In the genomic region with DNA sequence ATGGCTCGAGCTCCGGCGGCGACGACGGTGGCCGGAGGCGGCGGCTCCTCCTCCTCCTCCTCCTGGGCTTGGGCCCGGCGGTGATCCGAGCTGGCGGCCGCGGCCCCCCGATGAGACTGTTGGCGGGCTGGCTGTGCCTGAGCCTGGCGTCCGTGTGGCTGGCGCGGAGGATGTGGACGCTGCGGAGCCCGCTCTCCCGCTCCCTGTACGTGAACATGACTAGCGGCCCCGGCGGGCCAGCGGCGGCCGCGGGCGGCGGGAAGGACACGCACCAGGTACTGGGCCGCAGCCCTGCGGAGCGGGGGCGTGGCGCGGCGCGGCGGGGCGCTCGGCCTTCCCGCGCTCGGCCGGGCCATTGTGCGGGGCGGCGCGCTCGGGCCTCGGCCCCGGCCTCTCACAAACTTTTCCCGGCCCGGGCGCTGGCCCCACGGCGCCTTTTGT, we compare ENCODE assay signal across 9 mouse cellular contexts. TPM values are rescaled to one million over a fixed set of nuclear protein-coding genes. Genes with fewer than 3 reads are reported as not detected.
DNase-seq lines count a peak whose midpoint lies in the region; ATAC-seq and TF ChIP-seq lines count a peak whose summit lies in the region.
"Had no signal": no experiment of that assay in that cellular context is flagged by ENCODE, and none has a peak within 500 bp of the region (broad histone marks: within the 10 kb centered on the region; RNA-seq: fewer than 3 reads in every experiment).

No protein-coding gene starts in this region.

- H3K36me3 ChIP-seq in spleen, adult 2 months (ENCODE audit: control insufficient read depth, insufficient read depth, low read length), result no peaks in the 10 kb centered on the region
- H3K36me3 ChIP-seq in forebrain, embryonic 11.5 days (ENCODE audit: control insufficient read depth, insufficient read depth, low read length), result no peaks in the 10 kb centered on the region
- H3K36me3 ChIP-seq in midbrain, embryonic 14.5 days (ENCODE audit: control insufficient read depth, insufficient read depth, low read length), result no peaks in the 10 kb centered on the region

- peak; percentile 81 for ATAC-seq in forebrain, embryonic 11.5 days (replicated peaks; ENCODE audit: low FRiP score)
- peak; percentile 80 for ATAC-seq in midbrain, embryonic 14.5 days (ENCODE audit: low FRiP score, low TSS enrichment)

- 1% methylated on average over 43 of the region's 63 CpGs for WGBS in spleen, adult 2 months
- under 1% methylated on average over 54 of the region's 63 CpGs for WGBS in forebrain, embryonic 11.5 days
- under 1% methylated on average over 47 of the region's 63 CpGs for WGBS in midbrain, embryonic 14.5 days

- no peak for TF ChIP-seq CTCF in gastrocnemius, adult 2 months (IDR thresholded peaks at IDR 0.05)
- TF ChIP-seq CTCF in spleen, adult 2 months (IDR thresholded peaks at IDR 0.05; ENCODE audit: extremely low read depth, insufficient read depth, insufficient read length, insufficient replicate concordance), result no peak

- peak overlapping the region; percentile 81 for H3K4me2 ChIP-seq in forebrain, embryonic 11.5 days (ENCODE audit: low read depth, low read length, severe bottlenecking)
- peak overlapping the region; percentile 76 for H3K4me2 ChIP-seq in midbrain, embryonic 14.5 days (ENCODE audit: low read length)

- peak overlapping the region; percentile 99 for H3K9ac ChIP-seq in forebrain, embryonic 11.5 days (ENCODE audit: low read length)
- H3K9ac ChIP-seq in midbrain, embryonic 14.5 days (replicated peaks; ENCODE audit: low read length), result peak overlapping the region; percentile 98

- TF ChIP-seq POLR2A in spleen, adult 2 months (IDR thresholded peaks at IDR 0.05; ENCODE audit: low read depth, low read length), result no peak

- DNase-seq in gastrocnemius, adult 2 months, result no peak
- no peak for DNase-seq in gastrocnemius, adult 8-10 months (ENCODE audit: low spot score in 2 of 2)
- DNase-seq in spleen, adult 2 months (ENCODE audit: low read depth in 1 of 2, low spot score in 2 of 2), result no peak
- DNase-seq in spleen, adult 18-20 months, result no peak
- no peak for DNase-seq in forebrain, embryonic 11.5 days (ENCODE audit: low spot score)
- DNase-seq in kidney, postnatal 36 days, result peak; percentile 29 to 72
- DNase-seq in midbrain, embryonic 14.5 days, result no peak
- DNase-seq in yolk sac, embryonic 10.5 days (ENCODE audit: low spot score), result no peak

- H3K4me3 ChIP-seq in gastrocnemius, adult 2 months, result peak overlapping the region; percentile 99
- H3K4me3 ChIP-seq in spleen, adult 2 months (ENCODE audit: extremely low read depth, insufficient read depth, insufficient read length), result peak overlapping the region; percentile 91
- peak overlapping the region; percentile 96 for H3K4me3 ChIP-seq in forebrain, embryonic 11.5 days (ENCODE audit: low read depth, low read length)
- H3K4me3 ChIP-seq in midbrain, embryonic 14.5 days (replicated peaks; ENCODE audit: low read depth, low read length), result peak overlapping the region; percentile 94

- H3K27me3 ChIP-seq in spleen, adult 2 months (ENCODE audit: control insufficient read depth, insufficient read depth, low read length), result no peaks in the 10 kb centered on the region
- H3K27me3 ChIP-seq in forebrain, embryonic 11.5 days (ENCODE audit: control insufficient read depth, insufficient read depth, low read length), result no peaks in the 10 kb centered on the region
- H3K27me3 ChIP-seq in midbrain, embryonic 14.5 days (ENCODE audit: control insufficient read depth, insufficient read depth, low read length), result no peaks in the 10 kb centered on the region

- H3K4me1 ChIP-seq in spleen, adult 2 months (ENCODE audit: control insufficient read depth, insufficient read depth, insufficient read length), result peaks cover 2% of the 10 kb centered on the region; the same call in 1 of the 2 replicates
- peaks cover 9% of the 10 kb centered on the region; the same call in 1 of the 2 replicates for H3K4me1 ChIP-seq in forebrain, embryonic 11.5 days (replicated peaks; ENCODE audit: control insufficient read depth, insufficient read depth, low read length)
- H3K4me1 ChIP-seq in midbrain, embryonic 14.5 days (ENCODE audit: control insufficient read depth, insufficient read depth, low read length), result peaks cover 29% of the 10 kb centered on the region

- no peaks in the 10 kb centered on the region for H3K9me3 ChIP-seq in forebrain, embryonic 11.5 days (ENCODE audit: control insufficient read depth, low read length)
- H3K9me3 ChIP-seq in midbrain, embryonic 14.5 days (ENCODE audit: control insufficient read depth, low read length), result no peaks in the 10 kb centered on the region

- intact Hi-C loops in gastrocnemius, adult 2 months (cut with DNase I), result loop anchor here (2.0 to 10.0 kb wide), 3 partner anchors 52 to 380 kb away; partner anchors contain the start of genes Cdr2 and Mfsd13b

- H3K27ac ChIP-seq in gastrocnemius, adult 2 months, result peak overlapping the region; percentile 86
- peak overlapping the region; percentile 83 for H3K27ac ChIP-seq in spleen, adult 2 months (ENCODE audit: insufficient read depth, low read length)
- H3K27ac ChIP-seq in forebrain, embryonic 11.5 days (ENCODE audit: low read depth, low read length), result peak overlapping the region; percentile 97
- peak overlapping the region; percentile 99 for H3K27ac ChIP-seq in midbrain, embryonic 14.5 days (replicated peaks; ENCODE audit: low read depth, low read length)

RNA-seq across cellular contexts. Expression of gene Mettl9, which starts 0.5 kb away (rescaled TPM):
- total RNA-seq in gastrocnemius, adult 2 months (2021), result 10 to 100 TPM; 20.3 to 23.5 TPM
- 10 to 100 TPM; 20.4 to 26.1 (median 23.6) TPM for total RNA-seq in gastrocnemius, adult 8-10 months (2022)
- polyA plus RNA-seq in spleen, adult 2 months (2012; rRNA removed), result 8.0 and 15.1 TPM in 2 replicates
- polyA plus RNA-seq in forebrain, embryonic 11.5 days (2014; fragmentation: Nextera tagmentation; extraction: Ambion mirVana), result 252 and 261 TPM in 2 replicates
- 209 and 227 TPM in 2 replicates for polyA plus RNA-seq in midbrain, embryonic 14.5 days (2014; fragmentation: Nextera tagmentation; extraction: Ambion mirVana)

RNA-seq across cellular contexts. Expression of gene Igsf6, which starts 39.7 kb away (rescaled TPM):
- total RNA-seq in gastrocnemius, adult 2 months (2021), result under 1 TPM; 0.31 to 0.38 TPM
- total RNA-seq in gastrocnemius, adult 8-10 months (2022), result under 1 TPM in 3 of 4 experiments, not detected in 1; 0.13 to 0.36 (median 0.20) TPM
- polyA plus RNA-seq in spleen, adult 2 months (2012; rRNA removed), result 5.5 and 5.7 TPM in 2 replicates
- 0.96 and 1.2 TPM in 2 replicates for polyA plus RNA-seq in forebrain, embryonic 11.5 days (2014; fragmentation: Nextera tagmentation; extraction: Ambion mirVana)
- 0.39 and 1.4 TPM in 2 replicates for polyA plus RNA-seq in midbrain, embryonic 14.5 days (2014; fragmentation: Nextera tagmentation; extraction: Ambion mirVana)

RNA-seq across cellular contexts. Expression of gene Otoa, which starts 46.7 kb away (rescaled TPM):
- total RNA-seq in gastrocnemius, adult 2 months (2021), result under 1 TPM; 0.31 to 0.61 TPM
- under 1 TPM in 2 of 4 experiments, not detected in 2; 0.05 to 0.21 TPM for total RNA-seq in gastrocnemius, adult 8-10 months (2022)
- polyA plus RNA-seq in spleen, adult 2 months (2012; rRNA removed), result 0.02 and 0.05 TPM in 2 replicates
- 0.11 TPM in 1 of 2 replicates, not detected in the other for polyA plus RNA-seq in forebrain, embryonic 11.5 days (2014; fragmentation: Nextera tagmentation; extraction: Ambion mirVana)
- polyA plus RNA-seq in midbrain, embryonic 14.5 days (2014; fragmentation: Nextera tagmentation; extraction: Ambion mirVana), result 0.12 TPM in 2 replicates
- polyA plus RNA-seq: macrophage had no signal

RNA-seq across cellular contexts. Expression of gene Mfsd13b, which starts 52.4 kb away (rescaled TPM):
- not detected for total RNA-seq in gastrocnemius, adult 2 months (2021)
- total RNA-seq in gastrocnemius, adult 8-10 months (2022), result not detected
- 0.11 TPM in 2 replicates for polyA plus RNA-seq in spleen, adult 2 months (2012; rRNA removed)
- polyA plus RNA-seq in forebrain, embryonic 11.5 days (2014; fragmentation: Nextera tagmentation; extraction: Ambion mirVana), result 0.23 and 0.48 TPM in 2 replicates
- polyA plus RNA-seq in midbrain, embryonic 14.5 days (2014; fragmentation: Nextera tagmentation; extraction: Ambion mirVana), result 0.28 TPM in 1 of 2 replicates, not detected in the other

RNA-seq across cellular contexts. Expression of gene Cdr2, which starts 52.6 kb away (rescaled TPM):
- total RNA-seq in gastrocnemius, adult 2 months (2021), result 1 to 10 TPM; 2.2 to 5.4 TPM
- 1 to 10 TPM; 1.2 to 2.7 (median 1.6) TPM for total RNA-seq in gastrocnemius, adult 8-10 months (2022)
- 29.4 and 57.4 TPM in 2 replicates for polyA plus RNA-seq in spleen, adult 2 months (2012; rRNA removed)
- polyA plus RNA-seq in forebrain, embryonic 11.5 days (2014; fragmentation: Nextera tagmentation; extraction: Ambion mirVana), result 15.6 and 16.3 TPM in 2 replicates
- 16.3 and 17.8 TPM in 2 replicates for polyA plus RNA-seq in midbrain, embryonic 14.5 days (2014; fragmentation: Nextera tagmentation; extraction: Ambion mirVana)

Comparison
In these comparisons a context has a peak if more than half of its experiments do, and no peak if none do; other contexts are left out.
1. DNase-seq: peak in kidney, postnatal 36 days (2 of 2); none in gastrocnemius, adult 2 months (single experiment), gastrocnemius, adult 8-10 months (0 of 2), spleen, adult 2 months (0 of 2), spleen, adult 18-20 months (0 of 2), forebrain, embryonic 11.5 days (single experiment), midbrain, embryonic 14.5 days (single experiment) and yolk sac, embryonic 10.5 days (single experiment).
2. RNA of gene Mettl9, which starts 0.5 kb away (polyA plus RNA-seq): 252 to 261 TPM in forebrain, embryonic 11.5 days and 209 to 227 TPM in midbrain, embryonic 14.5 days; 8.0 to 15.1 TPM in spleen, adult 2 months; every median in the first group is over 10 times any median in the second.
3. Peak in every context shown above with its lines, with median percentiles within 50 percentile points of each other: H3K27ac ChIP-seq and H3K4me3 ChIP-seq.